Mouse (Mus musculus) heart, postnatal 0 days (tissue): ENCODE results near the gene Tbx18. TPM values are rescaled to one million over a fixed set of nuclear protein-coding genes. Genes with fewer than 3 reads are reported as not detected.

Source experiments
- ATAC-seq: fragments of 200-750 bp; cut with Nextera tagmentation; 2 replicates; pipeline ENCODE4 v1.8.0; 2017; ENCODE audit warnings: low read depth, moderate number of reproducible peaks, moderate library complexity; ENCODE audit not compliant: insufficient read depth
- DNase-seq: peaks from one replicate; pipeline ENCODE4 v3.0.0-alpha.2; 2016; ENCODE audit warnings: low spot score
- H3K27ac ChIP-seq: fragments of 300-500 bp; sonication (generic); 2 replicates; pipeline ENCODE4 v1.5.1; 2014; ENCODE audit warnings: low read depth, mild to moderate bottlenecking
- H3K27me3 ChIP-seq: fragments of 300-500 bp; sonication (generic); 2 replicates; pipeline ENCODE4 v1.6.1; 2014; ENCODE audit warnings: low read length, mixed read lengths; ENCODE audit not compliant: control insufficient read depth, insufficient read depth
- H3K36me3 ChIP-seq: fragments of 300-500 bp; sonication (generic); replicated peaks from 2 replicates; pipeline ENCODE4 v1.6.1; 2014; ENCODE audit warnings: low read length, mixed read lengths; ENCODE audit not compliant: control insufficient read depth, insufficient read depth
- H3K4me1 ChIP-seq: fragments of 300-500 bp; sonication (generic); 2 replicates; pipeline ENCODE4 v1.6.1; 2014; ENCODE audit warnings: antibody characterized with exemption; ENCODE audit not compliant: control insufficient read depth, insufficient read depth
- H3K4me2 ChIP-seq: fragments of 300-500 bp; sonication (generic); 2 replicates; pipeline ENCODE4 v1.6.1; 2014; ENCODE audit warnings: low read depth, mild to moderate bottlenecking, low read length, moderate library complexity
- H3K4me3 ChIP-seq: fragments of 300-500 bp; sonication (generic); 2 replicates; pipeline ENCODE4 v1.5.1; 2014; ENCODE audit warnings: low read depth, low read length
- H3K9ac ChIP-seq: fragments of 300-500 bp; sonication (generic); replicated peaks from 2 replicates; pipeline ENCODE4 v1.6.1; 2014; ENCODE audit warnings: low read depth, low read length, mixed read lengths
- H3K9me3 ChIP-seq: fragments of 300-500 bp; sonication (generic); replicated peaks from 2 replicates; pipeline ENCODE4 v1.6.1; 2016; ENCODE audit warnings: low read length; ENCODE audit not compliant: control insufficient read depth
- CTCF ChIP-seq: IDR thresholded peaks from 2 replicates; pipeline ENCODE4 v1.5.1; 2016; ENCODE audit warnings: antibody characterized with exemption, control low read depth, low read depth
- EP300 ChIP-seq: IDR thresholded peaks from 2 replicates; pipeline ENCODE4 v1.6.1; 2016; ENCODE audit warnings: antibody characterized with exemption, low read depth
- WGBS: fragments of 180-500 bp; shearing (Covaris S2); extraction: QIAGEN DNeasy Blood & Tissue Kit; methylation state at CpG from one replicate; pipeline ENCODE4 v1.1.7; 2014; 5-methylcytosine and 5-hydroxymethylcytosine counted together
- polyA plus RNA-seq: library from polyadenylated mRNA; unstranded; fragments of >200 nt; fragmentation: Nextera tagmentation; extraction: Ambion mirVana; gene quantifications from 2 replicates; pipeline ENCODE4 v1.2.1, GENCODE M21; 2015
- total RNA-seq: library from RNA; depleted of rRNA; stranded (reverse); fragments of >200 nt; gene quantifications from 2 replicates; pipeline ENCODE4 v1.2.3, GENCODE M21; 2014; ENCODE audit warnings: low replicate concordance

The Tbx18 gene
- total and polyA plus RNA-seq, 2 experiments from 2014 or later: 3.7 to 14.8 TPM

DNA sequence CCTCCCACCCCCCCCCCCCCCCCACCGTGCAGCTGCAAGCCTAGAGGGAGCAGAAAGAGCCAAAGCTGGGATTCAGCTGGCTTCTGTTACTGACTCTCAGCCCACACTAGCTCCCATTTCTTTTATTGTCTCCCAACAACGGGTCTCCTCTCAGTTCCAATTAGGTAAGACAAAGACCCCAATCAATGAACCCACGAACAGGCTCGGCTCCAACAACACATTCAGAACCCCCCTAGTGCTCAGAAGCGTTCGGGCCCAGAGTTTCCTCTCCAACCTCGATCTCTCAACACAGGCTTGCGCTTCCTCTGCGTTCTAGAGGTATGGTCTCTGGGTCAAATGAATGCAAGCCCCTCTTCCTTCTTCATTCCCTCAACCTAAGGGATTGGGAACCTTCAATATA lies 4.0 kb upstream of the Tbx18 start:
- WGBS: 40% methylated on average over 9 of the region's 9 CpGs
- Histone ChIP-seq H3K27ac (no peak overlapping the region), H3K4me3 (0 out of 2 replicates have a peak overlapping the region, but pooled peaks have one; percentile 1), H3K4me2 (no peak overlapping the region), H3K27me3 (peaks cover 86% of the 10 kb centered on the region), H3K9me3 (no peaks in the 10 kb centered on the region), H3K9ac (no peak overlapping the region), H3K4me1 (no peaks in the 10 kb centered on the region), H3K36me3 (no peaks in the 10 kb centered on the region)
- no peak for DNase-seq
- no peak for ATAC-seq
- TF ChIP-seq CTCF (no peak), EP300 (no peak)

DNA sequence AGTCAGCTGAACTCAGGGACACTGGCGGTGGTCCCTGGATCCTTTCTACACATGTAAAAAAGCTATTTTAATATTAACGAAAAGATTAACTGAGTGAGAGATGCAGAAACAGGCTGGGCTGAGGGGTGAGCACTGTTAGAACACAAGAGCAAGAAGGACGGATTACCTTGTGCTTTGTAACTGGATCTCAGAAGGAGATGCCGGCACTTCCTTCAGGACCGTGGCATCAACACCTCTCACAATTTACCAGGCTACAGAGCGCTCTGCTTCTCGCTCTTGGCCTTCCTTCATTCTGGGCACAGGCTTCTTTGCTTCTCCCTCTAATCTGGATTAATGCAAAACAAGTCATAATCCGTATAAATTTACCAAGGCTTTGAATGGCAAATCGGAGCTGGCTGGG lies 3.6 kb upstream of the Tbx18 start:
- no peak overlapping the region for H3K9ac ChIP-seq
- H3K4me3 ChIP-seq: 0 out of 2 replicates have a peak overlapping the region, but pooled peaks have one; percentile 1
- H3K27ac ChIP-seq: no peak overlapping the region
- TF ChIP-seq EP300 (no peak), CTCF (no peak)
- no peaks in the 10 kb centered on the region for H3K36me3 ChIP-seq
- H3K4me2 ChIP-seq: 0 out of 2 replicates have a peak overlapping the region, but pooled peaks have one; percentile 21
- DNase-seq (no peak), ATAC-seq (no peak)
- WGBS: 27% methylated on average over 9 of the region's 9 CpGs
- peaks cover 83% of the 10 kb centered on the region for H3K27me3 ChIP-seq
- H3K9me3 ChIP-seq: no peaks in the 10 kb centered on the region
- no peaks in the 10 kb centered on the region for H3K4me1 ChIP-seq

DNA sequence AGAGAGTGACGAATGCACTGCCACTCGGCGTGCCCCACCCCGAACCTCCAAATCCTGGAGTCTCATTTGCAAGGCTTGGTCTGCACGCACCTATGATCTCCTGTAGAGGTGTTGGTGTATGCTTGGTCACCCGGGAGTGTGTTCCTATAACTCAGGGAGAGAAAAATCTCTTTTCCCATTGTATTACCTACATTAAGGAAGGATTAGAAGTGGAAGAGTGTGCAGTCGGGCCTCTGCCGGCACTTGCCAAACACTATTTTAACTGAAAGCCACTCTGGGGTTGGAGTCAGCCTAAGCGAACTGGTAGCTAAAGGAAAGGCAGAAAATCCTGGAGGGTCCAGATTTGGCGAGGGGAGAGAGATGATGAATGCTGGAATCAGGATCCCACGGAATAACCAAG lies 2.7 kb upstream of the Tbx18 start:
- Histone ChIP-seq H3K36me3 (no peaks in the 10 kb centered on the region), H3K9ac (no peak overlapping the region), H3K27me3 (peaks cover 79% of the 10 kb centered on the region), H3K27ac (peak overlapping the region; percentile 46; the same call in 1 of the 2 replicates), H3K9me3 (no peaks in the 10 kb centered on the region), H3K4me1 (no peaks in the 10 kb centered on the region), H3K4me2 (peak overlapping the region; percentile 35), H3K4me3 (0 out of 2 replicates have a peak overlapping the region, but pooled peaks have one; percentile 12)
- ATAC-seq: no peak
- WGBS: 26% methylated on average over 11 of the region's 11 CpGs
- TF ChIP-seq EP300: no peak
- no peak for TF ChIP-seq CTCF
- DNase-seq: no peak

DNA sequence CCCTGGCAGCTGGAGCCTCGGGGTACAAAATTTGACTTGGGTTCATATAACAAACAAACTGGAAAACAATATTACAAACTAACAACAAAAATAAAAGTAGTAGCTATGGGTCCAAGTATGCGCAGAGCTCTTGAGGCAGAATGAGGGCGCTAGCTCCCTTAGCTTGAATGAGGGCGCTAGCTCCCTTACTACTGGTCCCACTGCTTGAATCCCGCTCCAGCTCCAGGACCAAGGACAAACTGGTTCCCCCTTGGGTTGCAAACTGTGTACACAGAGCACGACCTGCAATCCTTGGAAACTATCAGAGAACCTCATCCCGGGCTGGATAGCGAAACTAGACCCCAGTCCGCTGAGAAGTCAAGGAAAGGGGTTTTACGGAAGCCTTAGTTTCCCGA lies 2.2 kb upstream of the Tbx18 start:
- no peak for ATAC-seq
- Histone ChIP-seq H3K9me3 (no peaks in the 10 kb centered on the region), H3K27ac (peak overlapping the region; percentile 46), H3K27me3 (peaks cover 75% of the 10 kb centered on the region), H3K9ac (no peak overlapping the region), H3K36me3 (no peaks in the 10 kb centered on the region), H3K4me3 (no peak overlapping the region), H3K4me1 (no peaks in the 10 kb centered on the region), H3K4me2 (peak overlapping the region; percentile 35)
- TF ChIP-seq CTCF: no peak
- TF ChIP-seq EP300: no peak
- WGBS: 23% methylated on average over 11 of the region's 11 CpGs
- no peak for DNase-seq

DNA sequence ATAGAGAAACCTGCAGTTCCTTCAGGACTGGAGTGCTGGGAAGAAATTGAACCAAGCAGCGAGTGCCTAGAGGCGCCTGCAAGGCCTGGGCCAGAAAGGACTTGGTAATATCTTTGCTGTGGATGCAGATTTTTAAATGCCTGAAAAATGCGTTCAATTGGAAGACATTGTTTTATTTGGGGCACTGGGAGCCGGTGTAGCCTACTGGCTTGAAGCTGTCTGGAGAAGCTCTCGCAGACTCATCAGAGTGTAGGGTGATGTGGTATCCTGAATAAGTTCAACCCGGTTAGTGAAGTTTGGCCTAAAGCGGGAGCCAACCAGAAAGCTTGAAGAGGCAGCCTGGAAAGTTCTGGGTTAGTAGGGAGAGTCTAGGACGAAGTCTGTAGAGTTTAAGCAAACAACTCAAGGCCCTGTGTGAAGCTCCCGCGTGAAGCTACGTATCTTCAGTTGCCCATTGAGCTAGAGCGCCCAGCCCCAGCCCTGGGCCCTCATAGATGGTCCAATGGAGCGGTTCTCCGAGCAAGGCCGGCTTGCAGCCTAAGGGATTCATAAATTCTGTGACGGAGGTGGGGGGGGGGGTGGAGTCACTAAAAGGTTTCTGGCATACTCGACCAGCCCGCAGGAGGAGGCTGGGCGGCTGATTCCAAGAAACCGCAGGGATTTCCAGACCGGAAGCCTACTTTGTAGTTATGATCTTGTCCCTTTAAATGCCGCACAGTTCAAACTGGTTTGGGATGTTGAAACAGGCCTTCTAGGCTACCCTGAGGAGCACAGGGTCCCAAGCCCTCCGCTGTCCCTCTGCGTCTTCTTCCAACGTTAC lies 1.6 kb upstream of the Tbx18 start:
- ATAC-seq (no peak; the same call in 1 of the 2 replicates), DNase-seq (no peak)
- WGBS: 38% methylated on average over 25 of the region's 25 CpGs
- Histone ChIP-seq H3K27ac (peak overlapping the region; percentile 46), H3K9me3 (no peaks in the 10 kb centered on the region), H3K27me3 (peaks cover 76% of the 10 kb centered on the region), H3K4me1 (no peaks in the 10 kb centered on the region), H3K36me3 (no peaks in the 10 kb centered on the region), H3K4me2 (peak overlapping the region; percentile 35), H3K9ac (no peak overlapping the region), H3K4me3 (peak overlapping the region; percentile 15; the same call in 1 of the 2 replicates)
- no peak for TF ChIP-seq CTCF
- TF ChIP-seq EP300: no peak
